Comparison of ENCODE assay signal across 10 mouse cellular contexts in genomic region chr3:18764301-18765078, GRCm38 (mm10).
DNase-seq lines count a peak whose midpoint lies in the region; ATAC-seq and TF ChIP-seq lines count a peak whose summit lies in the region.
"Had no signal": no experiment of that assay in that cellular context is flagged by ENCODE, and none has a peak within 500 bp of the region (broad histone marks: within the 10 kb centered on the region; RNA-seq: fewer than 3 reads in every experiment).

No protein-coding gene starts in this region.

- TF ChIP-seq POLR2A in thymus, adult 2 months (IDR thresholded peaks at IDR 0.05; ENCODE audit: control insufficient read depth, extremely low read depth, insufficient read depth, low read length, poor library complexity): no peak

- H3K27ac ChIP-seq in hindbrain, embryonic 13.5 days: no peak overlapping the region
- H3K27ac ChIP-seq in hindbrain, embryonic 12.5 days: no peak overlapping the region
- 0 out of 2 replicates have a peak overlapping the region, but pooled peaks have one; percentile 16 for H3K27ac ChIP-seq in forebrain, embryonic 14.5 days (ENCODE audit: low read depth, low read length)
- H3K27ac ChIP-seq in midbrain, embryonic 15.5 days: peak overlapping the region; percentile 34; the same call in 1 of the 2 replicates
- H3K27ac ChIP-seq in thymus, adult 2 months (ENCODE audit: control insufficient read depth, insufficient read depth, low read length): no peak overlapping the region
- H3K27ac ChIP-seq: embryonic facial prominence, embryonic 12.5 days; liver, embryonic 15.5 days had no signal

- H3K36me3 ChIP-seq in hindbrain, embryonic 13.5 days: no peaks in the 10 kb centered on the region
- no peaks in the 10 kb centered on the region for H3K36me3 ChIP-seq in hindbrain, embryonic 12.5 days
- no peaks in the 10 kb centered on the region for H3K36me3 ChIP-seq in forebrain, embryonic 14.5 days (ENCODE audit: control insufficient read depth, insufficient read depth, low read length)
- no peaks in the 10 kb centered on the region for H3K36me3 ChIP-seq in midbrain, embryonic 15.5 days (replicated peaks)
- H3K36me3 ChIP-seq in thymus, adult 2 months (ENCODE audit: control insufficient read depth, insufficient read depth, low read length): no peaks in the 10 kb centered on the region
- H3K36me3 ChIP-seq: embryonic facial prominence, embryonic 12.5 days; liver, embryonic 15.5 days had no signal

- no peak overlapping the region for H3K4me3 ChIP-seq in hindbrain, embryonic 13.5 days
- no peak overlapping the region for H3K4me3 ChIP-seq in hindbrain, embryonic 12.5 days
- no peak overlapping the region for H3K4me3 ChIP-seq in forebrain, embryonic 14.5 days (ENCODE audit: low read depth, low read length)
- no peak overlapping the region for H3K4me3 ChIP-seq in midbrain, embryonic 15.5 days
- no peak overlapping the region for H3K4me3 ChIP-seq in thymus, adult 2 months (ENCODE audit: control insufficient read depth, insufficient read depth, low read length)
- H3K4me3 ChIP-seq: embryonic facial prominence, embryonic 12.5 days; liver, embryonic 15.5 days had no signal

- no peaks in the 10 kb centered on the region for H3K27me3 ChIP-seq in hindbrain, embryonic 13.5 days
- H3K27me3 ChIP-seq in hindbrain, embryonic 12.5 days: no peaks in the 10 kb centered on the region
- no peaks in the 10 kb centered on the region for H3K27me3 ChIP-seq in forebrain, embryonic 14.5 days (replicated peaks; ENCODE audit: control insufficient read depth, insufficient read depth, low read length)
- no peaks in the 10 kb centered on the region for H3K27me3 ChIP-seq in midbrain, embryonic 15.5 days (replicated peaks)
- no peaks in the 10 kb centered on the region for H3K27me3 ChIP-seq in thymus, adult 2 months (ENCODE audit: control insufficient read depth, insufficient read depth, low read length)
- H3K27me3 ChIP-seq: embryonic facial prominence, embryonic 12.5 days; liver, embryonic 15.5 days had no signal

- no peaks in the 10 kb centered on the region for H3K9me3 ChIP-seq in hindbrain, embryonic 13.5 days
- no peaks in the 10 kb centered on the region for H3K9me3 ChIP-seq in hindbrain, embryonic 12.5 days (replicated peaks)
- no peaks in the 10 kb centered on the region for H3K9me3 ChIP-seq in forebrain, embryonic 14.5 days (replicated peaks; ENCODE audit: control insufficient read depth, low read length)
- no peaks in the 10 kb centered on the region for H3K9me3 ChIP-seq in midbrain, embryonic 15.5 days
- H3K9me3 ChIP-seq: embryonic facial prominence, embryonic 12.5 days; liver, embryonic 15.5 days had no signal

- H3K4me2 ChIP-seq in hindbrain, embryonic 13.5 days: no peak overlapping the region
- no peak overlapping the region for H3K4me2 ChIP-seq in hindbrain, embryonic 12.5 days (replicated peaks)
- no peak overlapping the region for H3K4me2 ChIP-seq in forebrain, embryonic 14.5 days (ENCODE audit: low read length)
- H3K4me2 ChIP-seq in midbrain, embryonic 15.5 days: no peak overlapping the region
- H3K4me2 ChIP-seq: embryonic facial prominence, embryonic 12.5 days; liver, embryonic 15.5 days had no signal

- peak; percentile 85 for ATAC-seq in hindbrain, embryonic 13.5 days (ENCODE audit: low FRiP score)
- ATAC-seq in hindbrain, embryonic 12.5 days (ENCODE audit: low FRiP score): no peak
- peak; percentile 88 for ATAC-seq in forebrain, embryonic 14.5 days
- ATAC-seq in midbrain, embryonic 15.5 days (replicated peaks): peak; percentile 96
- no peak for ATAC-seq in megakaryocyte-erythroid progenitor cell, adult 5-6 weeks (replicated peaks; ENCODE audit: low FRiP score, low TSS enrichment, poor library complexity, severe bottlenecking)

- 89% methylated on average over 3 of the region's 3 CpGs for WGBS in hindbrain, embryonic 13.5 days
- 89% methylated on average over 3 of the region's 3 CpGs for WGBS in hindbrain, embryonic 12.5 days
- 85% methylated on average over 3 of the region's 3 CpGs for WGBS in forebrain, embryonic 14.5 days
- WGBS in midbrain, embryonic 15.5 days: 83% methylated on average over 3 of the region's 3 CpGs
- 97% methylated on average over 3 of the region's 3 CpGs for WGBS in thymus, adult 2 months

- DNase-seq in adrenal gland, postnatal 36 days: peak; percentile 1 to 11
- peak; percentile 83 for DNase-seq in forebrain, embryonic 14.5 days (ENCODE audit: low spot score)
- DNase-seq in thymus, adult 2 months: no peak
- DNase-seq in spleen, postnatal 4 days (ENCODE audit: low spot score in 2 of 2): no peak

- H3K4me1 ChIP-seq in hindbrain, embryonic 13.5 days (replicated peaks): no peaks in the 10 kb centered on the region
- H3K4me1 ChIP-seq in hindbrain, embryonic 12.5 days: no peaks in the 10 kb centered on the region
- peaks cover 3% of the 10 kb centered on the region; the same call in 1 of the 2 replicates for H3K4me1 ChIP-seq in forebrain, embryonic 14.5 days (ENCODE audit: control insufficient read depth, insufficient read depth, low read length)
- H3K4me1 ChIP-seq in midbrain, embryonic 15.5 days: peaks cover 7% of the 10 kb centered on the region
- no peaks in the 10 kb centered on the region for H3K4me1 ChIP-seq in thymus, adult 2 months (replicated peaks; ENCODE audit: control insufficient read depth, insufficient read depth, low read length)
- H3K4me1 ChIP-seq: embryonic facial prominence, embryonic 12.5 days; liver, embryonic 15.5 days had no signal

- TF ChIP-seq CTCF in thymus, adult 2 months (IDR thresholded peaks at IDR 0.05; ENCODE audit: borderline replicate concordance, control insufficient read depth, extremely low read depth, insufficient read depth, low read length, poor library complexity): no peak

- H3K9ac ChIP-seq in hindbrain, embryonic 13.5 days: no peak overlapping the region
- no peak overlapping the region for H3K9ac ChIP-seq in hindbrain, embryonic 12.5 days
- no peak overlapping the region for H3K9ac ChIP-seq in forebrain, embryonic 14.5 days (ENCODE audit: low read length)
- H3K9ac ChIP-seq in midbrain, embryonic 15.5 days: no peak overlapping the region
- H3K9ac ChIP-seq: embryonic facial prominence, embryonic 12.5 days; liver, embryonic 15.5 days had no signal

Comparison
In these comparisons a context has a peak if more than half of its experiments do, and no peak if none do; other contexts are left out.
1. ATAC-seq: peak in hindbrain, embryonic 13.5 days (single experiment), forebrain, embryonic 14.5 days (single experiment) and midbrain, embryonic 15.5 days (single experiment); none in hindbrain, embryonic 12.5 days (single experiment) and megakaryocyte-erythroid progenitor cell, adult 5-6 weeks (single experiment).
2. H3K27ac ChIP-seq: peak in forebrain, embryonic 14.5 days (single experiment) and midbrain, embryonic 15.5 days (single experiment); none in hindbrain, embryonic 13.5 days (single experiment), hindbrain, embryonic 12.5 days (single experiment) and thymus, adult 2 months (single experiment).
3. DNase-seq: peak in adrenal gland, postnatal 36 days (2 of 2) and forebrain, embryonic 14.5 days (single experiment); none in thymus, adult 2 months (single experiment) and spleen, postnatal 4 days (0 of 2).